Comparison of ENCODE assay signal across 29 mouse cellular contexts in the genomic region with DNA sequence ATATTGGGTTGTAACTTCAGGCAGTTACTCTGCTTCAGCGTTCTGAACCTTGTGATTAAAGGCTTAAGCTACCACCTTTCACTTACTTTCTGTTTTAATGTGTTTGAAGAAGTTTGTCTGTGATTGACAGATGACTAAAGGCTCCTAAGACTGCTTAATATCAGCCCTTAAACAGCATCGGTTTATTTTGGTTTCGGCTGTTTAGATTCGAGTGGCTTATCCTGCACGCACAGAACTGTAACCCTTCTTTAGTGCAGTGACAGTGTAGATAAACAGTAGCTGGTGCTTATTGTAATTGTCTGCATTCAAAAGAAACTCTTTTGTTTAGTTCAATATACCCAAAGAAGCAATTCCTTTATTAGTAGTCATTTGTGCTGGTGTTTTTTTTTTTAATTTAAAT. TPM values are rescaled to one million over a fixed set of nuclear protein-coding genes. Genes with fewer than 3 reads are reported as not detected.
"Had no signal": no experiment of that assay in that cellular context is flagged by ENCODE, and none has a peak within 500 bp of the region (broad histone marks: within the 10 kb centered on the region; RNA-seq: fewer than 3 reads in every experiment).

No protein-coding gene starts in this region.

- DNase-seq: kidney, adult 11 months; kidney, adult 8-10 months; kidney, postnatal 10 days; kidney, postnatal 36 days; layer of hippocampus, postnatal 36 days; left cerebral cortex, postnatal 4 days; lung, adult 2 months; lung, postnatal 14 days; lung, postnatal 4 days; midbrain, embryonic 14.5 days; right cerebral cortex, postnatal 4 days; thymus, adult 2 months; thymus, postnatal 14 days; thymus, postnatal 4 days had no signal

- H3K27ac ChIP-seq: kidney, embryonic 15.5 days; left cerebral cortex, adult 2 months; limb, embryonic 12.5 days; limb, embryonic 15.5 days; midbrain, embryonic 10.5 days; stomach, postnatal 0 days had no signal

- H3K4me1 ChIP-seq: kidney, embryonic 15.5 days; limb, embryonic 12.5 days; limb, embryonic 15.5 days; midbrain, embryonic 10.5 days had no signal

- H3K4me2 ChIP-seq: kidney, embryonic 15.5 days; limb, embryonic 12.5 days; limb, embryonic 15.5 days had no signal

- H3K27me3 ChIP-seq: kidney, embryonic 15.5 days; limb, embryonic 12.5 days; limb, embryonic 15.5 days had no signal

- H3K4me3 ChIP-seq: kidney, embryonic 15.5 days; left cerebral cortex, adult 2 months; limb, embryonic 12.5 days; limb, embryonic 15.5 days; midbrain, embryonic 10.5 days had no signal

- H3K36me3 ChIP-seq: kidney, embryonic 15.5 days; limb, embryonic 12.5 days; limb, embryonic 15.5 days; midbrain, embryonic 10.5 days had no signal

- H3K9me3 ChIP-seq: kidney, embryonic 15.5 days; limb, embryonic 12.5 days; limb, embryonic 15.5 days; midbrain, embryonic 10.5 days had no signal

- H3K9ac ChIP-seq: kidney, embryonic 15.5 days; limb, embryonic 12.5 days; limb, embryonic 15.5 days had no signal

RNA-seq across cellular contexts. Expression of a gene that starts 2.7 kb away (rescaled TPM):
- total RNA-seq: layer of hippocampus, adult 8-10 months; layer of hippocampus, postnatal 10 days; layer of hippocampus, postnatal 36 days; left cerebral cortex, adult 2 months; left cerebral cortex, postnatal 10 days; left cerebral cortex, postnatal 4 days; megakaryocyte, adult 5-6 weeks; midbrain, postnatal 0 days had no signal
- polyA plus RNA-seq: kidney, embryonic 15.5 days; limb, embryonic 12.5 days; limb, embryonic 15.5 days; lung, adult 2 months; lung, embryonic 16.5 days; midbrain, embryonic 10.5 days; midbrain, embryonic 14.5 days; midbrain, postnatal 0 days; neural tube, embryonic 11.5 days; neural tube, embryonic 14.5 days; stomach, embryonic 14.5 days; stomach, postnatal 0 days; thymus, adult 2 months had no signal

RNA-seq across cellular contexts. Expression of a gene that starts 14.6 kb away (rescaled TPM):
- total RNA-seq: layer of hippocampus, adult 8-10 months; layer of hippocampus, postnatal 10 days; layer of hippocampus, postnatal 36 days; left cerebral cortex, adult 2 months; left cerebral cortex, postnatal 10 days; left cerebral cortex, postnatal 4 days; megakaryocyte, adult 5-6 weeks; midbrain, postnatal 0 days had no signal
- polyA plus RNA-seq: kidney, embryonic 15.5 days; limb, embryonic 12.5 days; limb, embryonic 15.5 days; lung, adult 2 months; lung, embryonic 16.5 days; midbrain, embryonic 10.5 days; midbrain, embryonic 14.5 days; midbrain, postnatal 0 days; neural tube, embryonic 11.5 days; neural tube, embryonic 14.5 days; stomach, embryonic 14.5 days; stomach, postnatal 0 days; thymus, adult 2 months had no signal

RNA-seq across cellular contexts. Expression of a gene that starts 24.3 kb away (rescaled TPM):
- total RNA-seq: layer of hippocampus, adult 8-10 months; layer of hippocampus, postnatal 10 days; layer of hippocampus, postnatal 36 days; left cerebral cortex, adult 2 months; left cerebral cortex, postnatal 10 days; left cerebral cortex, postnatal 4 days; megakaryocyte, adult 5-6 weeks; midbrain, postnatal 0 days had no signal
- polyA plus RNA-seq: kidney, embryonic 15.5 days; limb, embryonic 12.5 days; limb, embryonic 15.5 days; lung, adult 2 months; lung, embryonic 16.5 days; midbrain, embryonic 10.5 days; midbrain, embryonic 14.5 days; midbrain, postnatal 0 days; neural tube, embryonic 11.5 days; neural tube, embryonic 14.5 days; stomach, embryonic 14.5 days; stomach, postnatal 0 days; thymus, adult 2 months had no signal

RNA-seq across cellular contexts. Expression of a gene that starts 25.0 kb away (rescaled TPM):
- total RNA-seq: layer of hippocampus, adult 8-10 months; layer of hippocampus, postnatal 10 days; layer of hippocampus, postnatal 36 days; left cerebral cortex, adult 2 months; left cerebral cortex, postnatal 10 days; left cerebral cortex, postnatal 4 days; megakaryocyte, adult 5-6 weeks; midbrain, postnatal 0 days had no signal
- polyA plus RNA-seq: kidney, embryonic 15.5 days; limb, embryonic 12.5 days; limb, embryonic 15.5 days; lung, adult 2 months; lung, embryonic 16.5 days; midbrain, embryonic 10.5 days; midbrain, embryonic 14.5 days; midbrain, postnatal 0 days; neural tube, embryonic 11.5 days; neural tube, embryonic 14.5 days; stomach, embryonic 14.5 days; stomach, postnatal 0 days; thymus, adult 2 months had no signal

RNA-seq across cellular contexts. Expression of a gene that starts 40.1 kb away (rescaled TPM):
- total RNA-seq: layer of hippocampus, adult 8-10 months; layer of hippocampus, postnatal 10 days; layer of hippocampus, postnatal 36 days; left cerebral cortex, adult 2 months; left cerebral cortex, postnatal 10 days; left cerebral cortex, postnatal 4 days; megakaryocyte, adult 5-6 weeks; midbrain, postnatal 0 days had no signal
- polyA plus RNA-seq: kidney, embryonic 15.5 days; limb, embryonic 12.5 days; limb, embryonic 15.5 days; lung, adult 2 months; lung, embryonic 16.5 days; midbrain, embryonic 10.5 days; midbrain, embryonic 14.5 days; midbrain, postnatal 0 days; neural tube, embryonic 11.5 days; neural tube, embryonic 14.5 days; stomach, embryonic 14.5 days; stomach, postnatal 0 days; thymus, adult 2 months had no signal
